Comparison of ENCODE assay signal across 9 mouse cellular contexts in genomic region chr2:77863522-77863921, GRCm38 (mm10). TPM values are rescaled to one million over a fixed set of nuclear protein-coding genes. Genes with fewer than 3 reads are reported as not detected.
DNase-seq lines count a peak whose midpoint lies in the region; ATAC-seq and TF ChIP-seq lines count a peak whose summit lies in the region.
"Had no signal": no experiment of that assay in that cellular context is flagged by ENCODE, and none has a peak within 500 bp of the region (broad histone marks: within the 10 kb centered on the region; RNA-seq: fewer than 3 reads in every experiment).

No protein-coding gene starts in this region.

- peak overlapping the region; percentile 9 for H3K4me3 ChIP-seq in embryonic facial prominence, embryonic 13.5 days
- peak overlapping the region; percentile 16 for H3K4me3 ChIP-seq in limb, embryonic 14.5 days (replicated peaks; ENCODE audit: low read length)
- H3K4me3 ChIP-seq in liver, embryonic 11.5 days (ENCODE audit: low read depth, low read length), result no peak overlapping the region
- no peak overlapping the region for H3K4me3 ChIP-seq in forebrain, embryonic 10.5 days

- 0 out of 2 replicates have a peak, but pooled peaks have one; percentile 66 for ATAC-seq in embryonic facial prominence, embryonic 13.5 days (ENCODE audit: insufficient number of reproducible peaks, insufficient read depth, low FRiP score, low TSS enrichment, low read depth)
- peak; percentile 34; the same call in 1 of the 2 replicates for ATAC-seq in limb, embryonic 14.5 days (ENCODE audit: low FRiP score, low read depth)
- ATAC-seq in liver, embryonic 11.5 days (replicated peaks; ENCODE audit: low FRiP score), result no peak

- TF ChIP-seq POLR2A in limb, embryonic 14.5 days (IDR thresholded peaks at IDR 0.05; ENCODE audit: borderline replicate concordance, extremely low read depth, insufficient read depth, insufficient read length), result no peak

- no peaks in the 10 kb centered on the region for H3K9me3 ChIP-seq in embryonic facial prominence, embryonic 13.5 days
- no peaks in the 10 kb centered on the region for H3K9me3 ChIP-seq in limb, embryonic 14.5 days (ENCODE audit: control insufficient read depth, low read length)
- no peaks in the 10 kb centered on the region for H3K9me3 ChIP-seq in liver, embryonic 11.5 days (ENCODE audit: control insufficient read depth, low read length)
- no peaks in the 10 kb centered on the region for H3K9me3 ChIP-seq in forebrain, embryonic 10.5 days

- H3K27ac ChIP-seq in embryonic facial prominence, embryonic 13.5 days, result peak overlapping the region; percentile 91
- peak overlapping the region; percentile 56 for H3K27ac ChIP-seq in limb, embryonic 14.5 days (replicated peaks; ENCODE audit: low read depth, low read length)
- H3K27ac ChIP-seq in liver, embryonic 11.5 days (ENCODE audit: low read depth, low read length), result no peak overlapping the region
- no peak overlapping the region for H3K27ac ChIP-seq in forebrain, embryonic 10.5 days

- peak; percentile 5 to 19 for DNase-seq in kidney, postnatal 4 days
- no peak for DNase-seq in kidney, adult 11 months
- DNase-seq in frontal cortex, postnatal 25 days (ENCODE audit: low spot score in 2 of 2), result peak; percentile 19 to 20
- DNase-seq in limb, embryonic 14.5 days (ENCODE audit: low spot score), result no peak
- no peak for DNase-seq in liver, embryonic 11.5 days (ENCODE audit: low spot score)
- DNase-seq in forebrain, embryonic 10.5 days (ENCODE audit: extremely low spot score, low spot score), result no peak
- DNase-seq: cerebellum, adult 2 months; spleen, adult 18-20 months had no signal

- no peaks in the 10 kb centered on the region for H3K27me3 ChIP-seq in embryonic facial prominence, embryonic 13.5 days
- no peaks in the 10 kb centered on the region for H3K27me3 ChIP-seq in limb, embryonic 14.5 days (ENCODE audit: control insufficient read depth, insufficient read depth, low read length)
- H3K27me3 ChIP-seq in liver, embryonic 11.5 days (replicated peaks; ENCODE audit: control insufficient read depth, insufficient read depth, low read length), result no peaks in the 10 kb centered on the region
- no peaks in the 10 kb centered on the region for H3K27me3 ChIP-seq in forebrain, embryonic 10.5 days (ENCODE audit: poor library complexity, severe bottlenecking)

- WGBS in embryonic facial prominence, embryonic 13.5 days, result 57% methylated on average over 15 of the region's 15 CpGs
- WGBS in limb, embryonic 14.5 days, result 60% methylated on average over 15 of the region's 15 CpGs
- 78% methylated on average over 15 of the region's 15 CpGs for WGBS in liver, embryonic 11.5 days
- 87% methylated on average over 15 of the region's 15 CpGs for WGBS in forebrain, embryonic 10.5 days

- H3K9ac ChIP-seq in embryonic facial prominence, embryonic 13.5 days, result no peak overlapping the region
- peak overlapping the region; percentile 29; the same call in 1 of the 2 replicates for H3K9ac ChIP-seq in limb, embryonic 14.5 days (ENCODE audit: low read depth, low read length, severe bottlenecking)
- H3K9ac ChIP-seq in liver, embryonic 11.5 days (ENCODE audit: low read depth, low read length), result no peak overlapping the region

- H3K4me1 ChIP-seq in embryonic facial prominence, embryonic 13.5 days, result peaks cover 19% of the 10 kb centered on the region
- H3K4me1 ChIP-seq in limb, embryonic 14.5 days (ENCODE audit: control insufficient read depth, insufficient read depth, low read length), result peaks cover 14% of the 10 kb centered on the region
- no peaks in the 10 kb centered on the region for H3K4me1 ChIP-seq in liver, embryonic 11.5 days (replicated peaks; ENCODE audit: control insufficient read depth, insufficient read depth, low read length)
- H3K4me1 ChIP-seq in forebrain, embryonic 10.5 days, result no peaks in the 10 kb centered on the region

- H3K4me2 ChIP-seq in embryonic facial prominence, embryonic 13.5 days, result peak overlapping the region; percentile 45
- peak overlapping the region; percentile 37 for H3K4me2 ChIP-seq in limb, embryonic 14.5 days (replicated peaks; ENCODE audit: low read depth, low read length, severe bottlenecking)
- no peak overlapping the region for H3K4me2 ChIP-seq in liver, embryonic 11.5 days

- no peaks in the 10 kb centered on the region for H3K36me3 ChIP-seq in embryonic facial prominence, embryonic 13.5 days
- no peaks in the 10 kb centered on the region for H3K36me3 ChIP-seq in limb, embryonic 14.5 days (ENCODE audit: control insufficient read depth, insufficient read depth, low read length)
- H3K36me3 ChIP-seq in liver, embryonic 11.5 days (ENCODE audit: control insufficient read depth, insufficient read depth, low read length), result no peaks in the 10 kb centered on the region
- H3K36me3 ChIP-seq in forebrain, embryonic 10.5 days (replicated peaks), result no peaks in the 10 kb centered on the region

RNA-seq across cellular contexts. Expression of gene Zfp385b, which starts 44.1 kb away (rescaled TPM):
- 6.3 and 6.7 TPM in 2 replicates for polyA plus RNA-seq in embryonic facial prominence, embryonic 13.5 days (2015; fragmentation: Nextera tagmentation; extraction: Ambion mirVana)
- 13.8 and 16.6 TPM in 2 replicates for polyA plus RNA-seq in limb, embryonic 14.5 days (2012; rRNA removed)
- polyA plus RNA-seq in limb, embryonic 14.5 days (2014; fragmentation: Nextera tagmentation; extraction: Ambion mirVana), result 12.0 and 12.3 TPM in 2 replicates
- polyA plus RNA-seq in liver, embryonic 11.5 days (2014; fragmentation: Nextera tagmentation; extraction: Ambion mirVana), result 2.6 and 2.8 TPM in 2 replicates
- polyA plus RNA-seq in forebrain, embryonic 10.5 days (2016; fragmentation: Nextera tagmentation; extraction: Ambion mirVana), result 0.72 and 0.76 TPM in 2 replicates

Comparison
In these comparisons a context has a peak if more than half of its experiments do, and no peak if none do; other contexts are left out.
1. DNase-seq: peak in kidney, postnatal 4 days (2 of 2) and frontal cortex, postnatal 25 days (2 of 2); none in kidney, adult 11 months (single experiment), limb, embryonic 14.5 days (single experiment), liver, embryonic 11.5 days (single experiment) and forebrain, embryonic 10.5 days (single experiment).
2. H3K27ac ChIP-seq: peak in embryonic facial prominence, embryonic 13.5 days (single experiment) and limb, embryonic 14.5 days (single experiment); none in liver, embryonic 11.5 days (single experiment) and forebrain, embryonic 10.5 days (single experiment).
3. H3K4me3 ChIP-seq: peak in embryonic facial prominence, embryonic 13.5 days (single experiment) and limb, embryonic 14.5 days (single experiment); none in liver, embryonic 11.5 days (single experiment) and forebrain, embryonic 10.5 days (single experiment).